Mouse (Mus musculus): ENCODE data around the gene Cybrd1.
A peak's percentile ranks its signal among the peaks of the same experiment; 100 is the strongest.

Gene Cybrd1

DNA sequence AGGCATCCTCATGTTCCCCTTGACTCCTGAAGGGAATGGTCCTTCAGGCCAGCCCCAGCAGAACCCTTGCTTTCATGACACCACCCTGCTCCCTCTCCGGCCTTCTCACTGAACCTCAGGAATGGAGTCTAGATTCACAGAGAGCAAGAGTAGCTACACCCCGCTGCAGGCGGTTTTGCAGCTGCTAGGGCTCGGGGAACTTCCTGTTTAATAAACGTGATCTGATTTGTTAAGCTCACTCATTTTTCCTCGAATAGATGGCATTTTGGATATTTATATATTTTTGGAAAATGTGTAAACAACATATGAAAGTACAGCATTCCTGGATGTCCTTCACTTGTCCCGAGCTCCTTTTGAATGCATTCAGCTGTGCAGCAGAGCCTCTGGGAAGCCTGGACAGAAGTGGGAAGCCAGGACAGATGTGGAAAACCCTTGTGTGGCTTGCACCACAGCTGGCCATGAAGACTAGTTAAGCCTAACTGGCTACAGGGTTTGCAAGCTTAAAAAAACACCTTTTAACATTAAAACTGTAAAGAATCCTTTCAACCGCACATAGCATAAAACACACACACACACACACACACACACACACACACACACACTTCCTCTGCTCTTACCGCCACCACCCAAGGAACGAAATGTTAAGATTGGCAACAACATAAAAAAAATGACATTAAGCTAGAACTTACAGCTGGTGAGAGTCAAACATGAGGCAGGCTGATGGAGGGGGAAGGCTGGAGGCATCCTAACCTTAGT lies 10.2 kb downstream of the Cybrd1 start:
- no peak for DNase-seq

DNA sequence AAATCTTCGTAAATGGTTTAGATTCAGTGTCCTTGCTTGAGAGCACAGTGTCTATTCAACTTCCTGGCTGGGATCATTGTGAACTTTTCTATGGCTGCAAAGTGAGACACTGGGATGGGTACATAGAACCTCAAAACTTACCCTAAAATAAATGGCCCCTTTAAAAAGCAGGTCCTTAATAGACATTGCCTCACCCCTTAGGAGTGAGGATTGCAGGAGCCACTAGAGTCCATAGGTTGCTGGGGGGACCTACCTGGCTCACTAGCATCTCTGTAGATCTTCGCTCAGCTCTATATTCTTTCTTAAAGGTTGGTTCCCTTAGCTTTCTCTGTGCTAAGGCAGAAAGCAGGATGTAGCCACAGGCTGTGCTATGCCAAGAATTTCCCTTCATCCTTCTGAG lies 12.6 kb downstream of the Cybrd1 start:
- no peak for DNase-seq

DNA sequence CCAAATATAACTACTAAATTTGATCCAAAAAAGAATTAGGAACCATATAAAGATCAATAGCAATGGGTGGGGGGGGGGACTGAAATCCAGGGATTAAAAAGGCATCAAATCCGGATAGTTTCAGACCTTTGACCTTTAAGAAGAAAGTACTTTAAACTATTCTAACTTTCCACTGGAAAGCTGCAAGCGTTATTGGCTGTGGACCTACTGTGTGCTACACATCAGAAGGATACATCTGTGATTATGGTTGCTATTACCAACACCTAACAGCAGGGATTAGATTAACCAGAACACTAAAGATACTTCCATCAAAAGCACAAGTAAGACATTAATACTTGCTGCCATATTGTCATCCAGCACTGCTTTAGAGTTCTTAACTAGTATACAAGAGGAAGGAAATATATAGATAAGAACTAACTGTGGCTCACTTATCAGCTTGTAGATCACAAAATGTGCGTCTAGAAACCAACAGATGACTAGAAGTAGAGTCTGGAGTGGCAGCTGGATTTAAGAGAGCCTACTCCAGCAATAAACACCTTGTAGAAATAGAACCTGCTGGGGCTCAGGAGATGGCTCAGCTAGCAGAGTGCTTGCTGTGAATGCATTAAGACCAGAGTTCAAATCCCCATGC lies 14.3 kb downstream of the Cybrd1 start:
- no peak for DNase-seq

DNA sequence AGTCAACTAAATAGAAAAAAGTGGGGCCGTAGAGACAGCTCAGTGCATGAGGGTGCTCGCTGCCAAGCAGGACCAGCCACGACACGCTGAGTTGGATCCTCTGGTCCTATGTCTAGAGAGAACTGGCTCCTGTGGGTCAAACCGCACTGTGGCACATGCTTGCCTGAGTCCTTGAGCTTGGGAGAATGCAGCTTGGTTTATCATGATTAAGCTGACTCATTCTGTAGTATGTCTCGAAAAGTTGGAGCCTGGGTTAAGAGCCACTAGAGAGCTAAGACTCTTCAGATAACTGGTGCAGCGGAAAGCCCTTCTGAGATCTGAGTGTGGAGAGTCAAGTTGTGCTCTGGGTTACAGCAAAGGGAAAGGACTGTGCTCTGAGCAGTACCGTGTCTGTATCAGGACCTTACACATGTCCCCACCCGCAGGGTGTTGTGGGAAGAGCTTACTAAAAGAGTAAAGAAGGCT lies 16.4 kb downstream of the Cybrd1 start:
- no peak for DNase-seq

DNA sequence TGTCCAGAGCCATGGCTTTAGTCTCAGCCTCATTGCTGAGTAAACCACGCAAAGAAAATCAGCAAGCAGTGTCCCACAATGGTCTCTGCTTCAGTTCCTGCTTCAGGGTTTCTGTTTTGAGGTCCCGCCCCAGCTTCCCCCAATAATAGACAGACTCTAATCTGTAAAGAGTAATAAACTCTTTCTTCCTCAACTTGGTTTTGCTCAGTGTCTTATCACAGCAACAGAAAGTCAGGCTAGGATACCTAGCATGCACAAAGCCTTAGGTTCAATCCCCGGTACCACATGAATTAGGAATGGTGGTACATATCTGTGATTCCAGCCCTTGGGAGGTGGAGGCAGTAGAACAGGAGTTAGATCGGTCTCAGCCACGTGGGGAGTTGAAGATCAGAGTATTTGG lies 17.1 kb downstream of the Cybrd1 start:
- no peak for DNase-seq

DNA sequence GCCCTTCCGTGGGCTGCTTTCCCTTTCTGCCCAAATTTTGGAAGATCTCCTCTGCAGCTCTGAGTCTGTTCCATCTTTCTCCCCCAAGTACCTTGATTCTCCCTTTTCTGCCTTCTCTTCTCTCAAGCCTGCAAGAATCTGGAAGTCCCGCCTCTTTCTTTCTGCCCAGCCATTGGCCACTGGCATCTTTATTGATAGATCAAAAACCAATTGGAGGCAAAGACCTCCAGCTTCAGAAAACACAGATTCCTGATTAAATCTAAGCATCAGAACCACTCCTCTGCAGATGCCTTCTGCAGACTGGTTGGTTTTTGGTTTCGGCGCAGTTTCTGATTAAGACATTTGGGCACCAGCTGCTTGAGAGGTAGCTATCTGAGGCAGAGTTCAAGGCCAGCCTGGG lies 22.9 kb downstream of the Cybrd1 start:
- DNase-seq, result no peak

DNA sequence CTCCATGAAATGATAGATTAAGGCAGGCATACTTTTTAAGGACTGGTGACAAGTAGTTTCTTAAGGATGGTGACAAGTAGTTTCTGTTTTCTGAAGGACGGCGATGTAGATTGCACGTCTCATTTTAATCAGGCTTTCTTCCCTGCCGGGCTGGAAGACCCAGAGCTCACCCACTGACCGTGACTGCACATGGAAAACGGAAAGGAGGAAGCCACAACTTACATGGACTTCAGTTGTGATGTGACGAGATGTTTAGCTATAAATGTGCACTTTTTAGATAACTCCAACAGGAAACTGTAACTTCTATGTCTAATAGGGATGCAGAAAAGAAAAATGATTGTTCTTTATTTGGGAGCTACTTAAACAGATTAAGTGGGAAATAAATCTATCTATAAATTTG lies 24.7 kb downstream of the Cybrd1 start:
- DNase-seq, result no peak

DNA sequence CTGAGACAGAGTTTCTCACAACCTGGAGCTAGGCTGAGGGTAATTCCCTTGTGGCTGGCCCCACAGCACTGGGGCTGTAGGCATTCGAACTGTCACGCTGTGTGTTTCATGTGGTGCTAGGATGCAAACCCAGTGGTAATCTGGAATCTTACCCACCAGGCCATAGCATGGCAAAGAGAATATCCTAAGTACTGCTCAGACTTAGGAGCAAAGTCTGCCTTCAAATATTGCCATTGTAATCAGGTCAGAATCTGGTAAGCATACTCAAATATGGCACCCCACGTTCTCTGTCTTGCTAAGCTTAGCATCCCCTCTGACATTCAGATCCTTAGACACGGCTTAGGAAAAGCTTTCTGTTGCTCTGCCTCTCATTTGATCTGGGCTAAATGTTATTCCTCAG lies 28.1 kb downstream of the Cybrd1 start:
- DNase-seq, result no peak

DNA sequence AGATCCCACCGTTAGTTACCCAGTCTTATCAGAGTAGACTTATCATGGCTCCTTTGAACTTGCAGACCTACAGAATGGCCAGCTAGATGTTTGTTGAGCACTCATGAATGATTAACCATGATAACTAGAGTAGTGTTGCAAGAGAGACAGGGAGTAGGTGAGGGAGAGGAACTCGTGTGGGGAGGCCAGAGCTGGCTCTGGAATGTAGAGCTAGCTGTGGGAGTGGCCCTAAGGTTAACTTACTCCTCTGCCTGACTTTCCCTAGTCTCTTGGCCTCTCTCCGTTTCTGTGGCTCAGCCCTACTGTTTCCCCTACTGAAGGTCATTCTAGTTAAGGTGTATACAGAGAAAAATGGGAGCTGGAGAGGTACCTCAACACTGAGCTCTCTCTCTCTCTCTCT lies 28.5 kb downstream of the Cybrd1 start:
- DNase-seq, result no peak

DNA sequence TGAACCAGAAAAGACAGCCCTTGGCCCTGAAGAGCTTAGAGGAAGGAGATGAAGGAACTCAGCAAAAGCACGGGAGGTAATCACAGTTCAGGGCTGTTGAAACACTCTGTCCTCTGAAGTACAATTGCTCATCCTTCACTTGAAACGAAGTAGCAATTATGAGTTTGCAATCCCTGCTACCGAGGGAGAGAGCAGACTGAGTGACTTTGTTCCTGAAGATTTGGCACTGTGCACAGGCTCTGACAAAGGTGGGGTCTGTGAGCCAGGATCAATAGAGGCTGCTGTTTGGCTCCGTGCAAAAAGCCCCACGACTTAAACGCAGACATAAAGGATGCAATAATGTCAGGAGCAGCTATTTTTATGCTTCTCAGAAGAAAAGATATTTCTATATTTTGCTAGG lies 30.1 kb downstream of the Cybrd1 start:
- DNase-seq, result no peak

DNA sequence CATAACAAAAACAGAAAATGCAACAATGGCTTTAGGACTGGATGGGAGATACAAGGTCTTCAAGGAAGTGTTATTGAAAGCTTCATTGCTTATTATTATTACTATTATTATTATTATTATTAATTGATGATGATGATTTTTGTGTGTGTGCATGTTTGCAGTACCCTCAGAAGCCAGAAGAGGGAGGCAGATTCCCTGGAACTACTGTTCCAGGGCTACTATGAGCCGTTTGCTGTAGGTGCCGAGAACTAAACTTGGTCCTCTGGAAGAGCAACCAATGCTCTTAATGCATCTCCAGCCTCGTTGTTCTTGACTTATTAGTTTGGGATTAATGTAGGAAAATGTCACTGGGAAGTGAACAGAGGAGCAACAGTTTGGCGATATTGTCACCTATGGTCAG lies 34.4 kb downstream of the Cybrd1 start:
- DNase-seq, result no peak

DNA sequence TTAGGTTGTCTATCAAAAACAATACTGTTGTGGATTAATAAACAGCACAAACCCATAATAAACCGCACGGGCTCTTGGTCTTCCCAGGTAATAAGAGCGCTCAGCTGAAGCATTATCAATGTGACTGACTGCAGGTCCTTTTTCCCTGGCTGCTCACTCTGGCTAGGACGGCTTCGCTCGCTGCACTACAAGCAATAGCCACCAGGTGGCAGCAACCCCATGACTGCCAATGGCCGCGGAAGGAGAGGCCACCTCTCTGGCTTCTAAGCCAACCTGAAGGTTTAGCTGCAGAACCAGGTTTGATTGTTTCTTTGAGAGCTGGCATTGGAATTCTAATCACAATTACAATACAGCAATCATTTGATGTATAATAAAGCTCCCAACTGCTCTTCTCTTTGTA lies 37.8 kb downstream of the Cybrd1 start:
- DNase-seq, result peak; percentile 30 to 74

DNA sequence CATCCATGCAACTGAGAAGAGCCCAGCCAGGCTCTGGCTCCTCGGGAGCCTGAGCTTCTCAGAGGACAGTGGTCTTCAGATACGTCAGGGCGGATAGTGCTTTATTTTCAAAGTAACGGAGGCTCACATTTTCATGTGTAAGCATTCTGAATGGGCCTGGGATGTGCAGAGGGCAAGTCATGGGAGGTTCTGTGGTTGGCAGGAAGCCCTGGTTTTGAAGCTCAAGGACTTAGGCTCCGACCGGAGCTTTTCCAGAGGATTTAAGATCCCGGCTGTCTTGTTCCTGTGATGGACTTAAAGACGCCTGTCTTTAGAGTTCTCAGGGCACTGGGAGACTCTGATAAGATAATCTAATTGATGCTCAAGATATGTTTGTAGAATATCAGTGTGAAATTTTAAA lies 38.7 kb downstream of the Cybrd1 start:
- DNase-seq, result no peak

DNA sequence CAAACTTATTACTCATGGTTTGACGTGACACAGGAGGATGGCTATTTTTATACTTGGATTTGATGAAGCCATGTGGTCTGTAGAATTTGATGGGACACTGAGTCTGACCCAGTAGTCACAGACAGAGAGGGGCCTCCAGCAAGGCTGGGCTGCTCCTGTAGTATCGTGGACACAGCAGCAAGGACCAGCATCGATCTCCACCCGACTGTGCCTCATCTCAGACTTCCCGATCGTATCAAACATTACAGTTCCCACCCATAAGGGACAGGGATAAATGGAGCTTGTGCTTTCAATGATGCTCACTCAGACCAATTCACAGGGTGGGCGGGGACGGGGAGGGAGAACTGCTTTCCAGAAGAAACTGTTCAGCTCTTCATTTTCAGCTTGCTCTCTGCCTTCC lies 40.2 kb downstream of the Cybrd1 start:
- no peak for DNase-seq

DNA sequence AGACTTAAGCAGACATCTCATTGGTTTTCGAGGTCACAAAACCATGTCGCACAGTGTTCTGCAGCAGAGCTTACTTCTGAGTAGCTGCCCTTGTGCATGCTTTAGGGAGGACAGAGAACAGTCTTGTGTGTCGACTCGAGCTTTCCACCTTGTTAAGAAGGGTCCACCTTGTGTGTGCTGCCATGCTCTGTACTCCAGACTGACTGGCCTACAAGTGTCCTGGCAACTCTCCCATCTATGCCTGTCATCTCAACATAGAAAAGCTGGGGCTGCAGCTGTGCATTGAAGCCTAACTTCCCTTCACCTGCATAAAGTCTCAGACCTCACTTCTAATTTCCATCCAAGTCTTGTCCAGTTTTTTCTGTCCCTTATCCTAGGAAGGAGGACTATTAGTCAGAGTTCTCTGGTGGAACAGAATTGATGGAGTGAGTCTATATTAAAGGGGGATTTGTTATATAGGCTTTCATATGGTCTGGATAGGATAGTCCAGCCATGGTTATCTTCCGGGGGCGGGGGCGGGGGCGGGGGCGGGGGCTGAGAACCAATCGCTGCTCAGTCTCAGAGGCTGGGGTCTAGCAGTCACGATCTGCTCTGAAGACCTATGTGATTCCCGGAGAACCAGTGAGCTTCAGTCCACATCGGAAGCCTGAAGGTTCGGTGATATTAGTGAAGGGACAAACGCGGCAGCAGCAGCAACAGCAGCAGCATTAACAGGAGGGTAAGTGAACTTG lies 42.0 kb downstream of the Cybrd1 start:
- no peak for DNase-seq

DNA sequence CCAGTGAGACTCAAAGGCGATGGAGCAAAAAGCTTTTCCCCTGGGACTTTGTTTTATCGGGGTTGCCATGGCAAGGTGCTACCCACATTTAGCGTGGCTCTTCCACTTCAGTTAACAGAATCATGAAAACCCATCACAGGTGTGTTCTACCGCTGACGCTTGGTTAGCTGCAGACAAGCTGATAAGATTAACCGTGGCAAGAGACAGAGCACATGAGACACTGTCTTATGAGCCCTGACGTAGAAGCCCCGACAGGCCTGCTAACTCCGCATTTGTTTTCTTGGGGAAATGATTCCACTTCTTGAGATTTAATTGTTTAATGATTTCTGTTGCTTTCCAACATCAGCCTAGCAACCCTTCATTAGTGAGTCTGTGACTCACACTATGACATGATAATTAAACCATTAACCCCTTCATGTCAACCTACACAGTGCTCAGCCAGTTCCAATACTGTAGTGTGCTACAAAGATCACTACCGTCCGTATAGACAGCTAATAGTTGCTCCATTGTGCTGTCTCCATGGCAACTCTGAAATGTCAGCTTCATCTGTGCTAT lies 42.7 kb downstream of the Cybrd1 start:
- no peak for DNase-seq

DNA sequence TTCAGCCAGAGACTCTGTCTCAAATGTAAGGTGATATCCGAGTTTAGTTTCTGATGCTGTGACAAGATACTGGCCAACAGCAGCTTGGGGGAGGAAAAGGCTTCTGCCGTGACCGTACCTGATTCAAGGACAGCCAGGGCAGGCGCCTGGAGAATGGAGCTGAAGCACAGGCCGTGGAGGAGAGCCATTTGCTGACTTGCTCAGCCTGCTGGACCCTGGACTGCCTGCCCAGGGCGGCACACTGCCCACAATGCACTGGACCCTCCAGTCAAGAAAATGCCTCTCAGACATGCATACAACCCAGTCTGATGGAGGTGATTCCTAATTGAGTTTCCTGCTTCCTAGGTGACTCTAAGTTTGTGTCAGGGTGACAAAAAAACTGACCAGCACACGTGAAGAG lies 43.8 kb downstream of the Cybrd1 start:
- no peak for DNase-seq

DNA sequence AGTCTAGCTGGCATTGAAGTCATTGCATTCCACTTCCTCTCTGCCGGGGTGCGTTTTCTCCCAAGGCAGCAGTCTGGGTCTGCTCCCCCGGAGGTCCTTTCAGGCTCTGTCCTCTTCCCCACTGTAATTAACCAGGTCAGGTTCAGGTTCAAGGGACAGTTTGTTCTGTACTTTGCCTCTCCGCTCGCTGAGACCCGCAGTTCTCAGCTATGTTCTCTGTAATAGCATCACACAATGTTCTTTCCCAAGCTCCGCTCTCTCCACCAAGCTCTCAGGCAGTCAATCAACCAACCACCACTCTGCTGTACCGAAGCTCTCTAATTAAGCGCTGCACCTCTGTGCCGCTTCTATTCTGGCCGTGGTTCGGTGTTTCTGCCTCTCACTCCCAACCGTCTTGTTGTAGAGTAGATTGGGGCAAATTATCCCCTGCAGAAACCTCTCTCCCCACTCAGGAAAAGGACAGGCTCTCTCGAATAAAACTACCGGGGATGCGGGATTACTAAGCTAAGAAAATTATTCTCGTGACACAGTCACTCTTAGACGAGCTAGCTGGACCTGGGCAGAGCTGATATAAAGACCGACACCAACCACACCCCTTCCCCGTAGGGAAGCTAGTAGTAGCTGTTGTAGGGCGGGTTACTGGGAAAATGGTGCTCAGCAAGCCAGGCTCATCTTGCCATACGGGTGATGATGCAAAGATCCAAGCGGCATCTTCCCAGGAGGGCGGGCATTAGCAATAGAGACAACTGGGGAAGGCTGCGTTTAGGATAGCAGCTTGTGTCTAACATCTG lies 45.3 kb downstream of the Cybrd1 start:
- no peak for DNase-seq

DNA sequence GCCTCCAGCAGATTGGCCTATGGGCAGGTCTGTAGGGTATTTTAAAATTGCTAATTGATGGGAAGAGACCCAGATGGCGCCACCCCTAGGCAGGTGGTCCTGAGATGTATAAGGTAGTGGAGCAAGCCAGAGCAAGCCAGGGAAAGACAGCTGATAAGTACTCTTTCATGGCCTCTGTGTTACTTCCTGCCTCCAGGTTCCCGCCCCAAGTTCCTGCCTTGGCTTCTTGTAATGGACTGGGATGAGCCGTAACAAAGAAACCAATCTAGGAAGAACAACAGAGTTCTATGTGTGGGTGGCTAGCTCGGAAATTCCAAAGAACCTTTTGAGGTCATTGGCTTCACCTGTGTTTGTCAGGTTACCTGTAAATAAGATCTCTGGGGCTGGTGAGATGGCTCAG lies 49.5 kb downstream of the Cybrd1 start:
- no peak for DNase-seq

DNA sequence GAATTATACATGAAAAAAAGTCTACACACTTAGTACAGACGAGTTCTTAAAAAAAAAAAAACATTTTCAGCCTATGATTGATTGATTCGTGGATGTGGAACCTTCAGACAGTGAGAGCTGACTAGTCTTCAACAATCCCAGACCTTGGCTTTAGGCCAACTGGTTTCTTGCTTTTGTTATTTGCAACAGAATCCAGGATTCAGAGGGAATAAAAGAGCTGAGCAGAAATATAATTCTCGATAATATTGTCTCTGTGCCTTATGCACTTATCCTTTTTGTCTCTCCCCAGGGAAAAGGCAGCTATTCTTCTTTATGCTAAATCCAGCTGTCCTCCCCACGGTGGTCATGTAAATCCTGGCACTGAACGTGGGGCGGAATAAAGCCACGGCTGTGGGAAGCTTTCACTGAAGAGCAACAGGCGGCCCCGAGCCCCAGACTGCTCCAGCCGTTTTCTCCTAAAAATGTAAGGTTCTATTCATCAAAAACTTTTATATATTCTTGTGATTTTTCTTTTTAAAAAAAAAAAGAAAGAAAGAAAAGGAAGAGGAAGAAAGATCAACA lies 50.8 kb downstream of the Cybrd1 start:
- no peak for DNase-seq

DNA sequence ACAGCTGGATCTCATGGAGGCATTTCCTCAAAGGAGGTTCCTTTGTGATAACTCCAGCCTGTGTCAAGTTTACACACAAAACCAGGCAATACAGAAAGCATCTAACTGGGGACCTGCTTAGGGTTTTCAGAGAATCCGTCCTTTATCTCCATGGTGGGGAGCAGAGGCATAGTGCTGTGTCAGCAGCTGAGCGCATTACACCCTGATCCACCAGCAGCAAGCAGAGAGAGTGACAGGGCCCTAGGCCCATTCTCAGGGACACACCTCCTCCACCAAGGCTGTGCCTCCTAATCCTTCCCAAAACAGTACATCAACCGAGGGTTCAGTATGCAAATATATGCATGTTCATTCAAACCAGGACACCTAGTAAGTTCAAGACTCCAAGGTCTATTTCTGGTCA lies 55.3 kb downstream of the Cybrd1 start:
- DNase-seq, result no peak

Measured in spleen, adult 18-20 months (tissue).